Mouse (Mus musculus): ENCODE measurements around the gene Nmrk1. TPM values are rescaled to one million over a fixed set of nuclear protein-coding genes. Genes with fewer than 3 reads are reported as not detected.

Gene Nmrk1
- polyA plus RNA-seq, 1 experiment from 2014 or later: 7.2 TPM

DNA sequence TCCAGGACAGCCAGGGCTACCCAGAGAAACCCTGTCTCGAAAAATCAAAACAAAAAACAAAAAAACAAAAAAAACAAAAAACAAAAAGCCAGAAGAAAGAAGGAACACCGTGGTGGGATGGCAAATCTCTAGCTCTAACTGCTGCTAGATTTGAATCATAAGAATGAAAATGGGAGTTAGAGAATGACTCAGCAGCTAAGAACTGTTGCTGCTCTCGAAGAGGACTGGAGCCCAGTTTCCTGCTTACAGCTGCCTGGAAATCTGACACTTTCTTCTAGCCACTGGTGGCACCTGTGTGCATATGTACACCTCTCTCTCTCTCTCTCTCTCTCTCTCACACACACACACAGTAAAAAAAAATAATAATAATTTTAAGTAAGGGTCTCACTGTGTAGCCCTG lies 14.6 kb downstream of the Nmrk1 start:
- H3K9ac ChIP-seq: no peak overlapping the region
- WGBS: 71% methylated on average over 3 of the region's 3 CpGs
- no peak for ATAC-seq (replicated peaks)
- no peak overlapping the region for H3K4me2 ChIP-seq
- H3K27ac ChIP-seq: no peak overlapping the region
- H3K9me3 ChIP-seq: no peaks in the 10 kb centered on the region
- no peaks in the 10 kb centered on the region for H3K36me3 ChIP-seq (replicated peaks)
- H3K27me3 ChIP-seq (replicated peaks): no peaks in the 10 kb centered on the region
- H3K4me3 ChIP-seq: no peak overlapping the region
- no peaks in the 10 kb centered on the region for H3K4me1 ChIP-seq

DNA sequence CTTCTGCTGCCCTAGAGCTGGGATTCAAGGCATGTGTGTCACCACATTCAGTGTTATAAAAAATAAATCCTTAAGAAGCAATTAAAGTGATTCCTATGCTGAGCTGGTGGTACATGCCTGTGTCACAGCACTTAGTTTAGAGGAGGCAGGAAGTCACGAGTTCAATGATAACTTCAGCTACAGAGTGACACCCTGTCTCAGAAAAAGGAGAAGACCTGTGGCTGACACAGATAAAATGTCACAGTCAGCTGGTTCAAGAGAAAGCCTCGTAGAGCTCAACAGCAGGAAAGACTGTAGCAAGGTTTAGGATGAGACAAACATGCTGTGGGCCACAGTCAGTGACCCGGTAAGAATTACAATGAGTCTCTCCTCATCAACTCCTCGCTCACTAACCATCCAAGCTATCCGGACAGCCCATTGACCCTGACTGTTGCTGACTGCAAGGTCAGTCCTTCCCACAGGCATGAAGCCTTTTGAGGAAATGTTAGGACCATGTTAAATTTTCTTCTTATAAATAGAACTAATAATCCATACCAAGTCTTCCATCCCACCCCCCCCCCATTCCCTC lies 15.2 kb downstream of the Nmrk1 start:
- no peaks in the 10 kb centered on the region for H3K4me1 ChIP-seq
- no peak overlapping the region for H3K9ac ChIP-seq
- H3K27me3 ChIP-seq (replicated peaks): no peaks in the 10 kb centered on the region
- WGBS: 52% methylated on average over 5 of the region's 5 CpGs
- no peak for ATAC-seq (replicated peaks)
- no peak overlapping the region for H3K27ac ChIP-seq
- no peak overlapping the region for H3K4me3 ChIP-seq
- no peak overlapping the region for H3K4me2 ChIP-seq
- H3K36me3 ChIP-seq (replicated peaks): no peaks in the 10 kb centered on the region
- H3K9me3 ChIP-seq: no peaks in the 10 kb centered on the region

DNA sequence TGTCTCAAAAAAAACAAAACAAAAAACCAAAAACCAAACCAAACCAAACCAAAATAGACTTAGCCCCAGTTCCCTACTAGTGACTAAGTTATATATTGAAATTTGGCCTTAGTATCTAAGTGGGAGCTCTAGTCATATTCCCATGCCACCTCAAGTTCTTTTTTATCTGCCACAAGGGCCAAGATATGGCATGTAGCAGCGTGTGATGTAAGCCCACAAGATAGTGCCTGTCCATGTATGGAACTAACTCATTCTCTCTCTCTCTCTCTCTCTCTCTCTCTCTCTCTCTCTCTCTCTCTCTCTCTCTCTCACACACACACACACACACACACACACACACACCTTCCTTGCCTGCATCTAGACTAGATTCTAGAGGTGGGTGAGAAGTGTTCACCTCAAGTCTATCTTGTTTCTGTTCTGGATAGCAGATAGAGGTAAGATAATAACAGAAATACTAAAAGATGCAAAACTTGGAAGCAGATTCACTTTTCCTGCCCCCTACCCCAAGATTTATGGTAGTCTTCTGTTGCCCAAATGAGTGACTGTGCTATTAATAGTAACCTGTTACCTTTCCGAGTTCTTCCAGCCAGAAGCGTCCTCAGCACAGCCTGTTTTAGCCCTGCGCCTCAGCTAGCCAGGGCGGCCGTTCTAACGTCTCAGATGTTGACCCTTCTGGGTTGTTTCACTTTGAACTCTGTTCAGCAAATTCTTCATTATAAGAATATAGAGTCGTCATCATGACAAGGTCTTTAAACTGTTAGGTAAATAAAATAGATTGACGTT lies 16.2 kb downstream of the Nmrk1 start:
- ATAC-seq (replicated peaks): no peak
- no peak overlapping the region for H3K27ac ChIP-seq
- H3K9ac ChIP-seq: no peak overlapping the region
- H3K27me3 ChIP-seq (replicated peaks): no peaks in the 10 kb centered on the region
- H3K4me2 ChIP-seq: no peak overlapping the region
- H3K9me3 ChIP-seq: no peaks in the 10 kb centered on the region
- no peaks in the 10 kb centered on the region for H3K4me1 ChIP-seq
- H3K36me3 ChIP-seq (replicated peaks): no peaks in the 10 kb centered on the region
- no peak overlapping the region for H3K4me3 ChIP-seq
- 72% methylated on average over 9 of the region's 9 CpGs for WGBS

DNA sequence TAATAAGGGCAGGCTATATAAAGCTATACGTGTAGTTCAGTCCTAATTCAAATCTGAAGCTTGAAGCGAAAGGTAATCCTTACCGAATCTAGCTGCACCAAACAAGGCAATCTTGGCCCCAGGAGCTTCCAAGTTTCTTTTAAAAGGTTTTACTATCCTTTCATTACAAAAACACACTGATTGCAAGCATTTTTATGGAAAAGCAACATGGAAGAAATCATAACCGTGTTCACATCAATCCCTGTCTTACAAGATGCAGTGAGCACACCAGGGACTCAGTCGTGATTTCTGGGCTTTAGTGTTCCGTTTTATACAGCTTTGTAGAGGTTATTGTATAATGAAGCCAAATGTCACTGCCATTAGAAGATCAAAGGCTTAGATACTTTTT lies 16.8 kb downstream of the Nmrk1 start:
- no peak overlapping the region for H3K9ac ChIP-seq
- H3K9me3 ChIP-seq: no peaks in the 10 kb centered on the region
- WGBS: 85% methylated on average over 6 of the region's 6 CpGs
- no peak overlapping the region for H3K27ac ChIP-seq
- no peaks in the 10 kb centered on the region for H3K36me3 ChIP-seq (replicated peaks)
- no peaks in the 10 kb centered on the region for H3K27me3 ChIP-seq (replicated peaks)
- no peak for ATAC-seq (replicated peaks)
- H3K4me3 ChIP-seq: no peak overlapping the region
- no peaks in the 10 kb centered on the region for H3K4me1 ChIP-seq
- no peak overlapping the region for H3K4me2 ChIP-seq

DNA sequence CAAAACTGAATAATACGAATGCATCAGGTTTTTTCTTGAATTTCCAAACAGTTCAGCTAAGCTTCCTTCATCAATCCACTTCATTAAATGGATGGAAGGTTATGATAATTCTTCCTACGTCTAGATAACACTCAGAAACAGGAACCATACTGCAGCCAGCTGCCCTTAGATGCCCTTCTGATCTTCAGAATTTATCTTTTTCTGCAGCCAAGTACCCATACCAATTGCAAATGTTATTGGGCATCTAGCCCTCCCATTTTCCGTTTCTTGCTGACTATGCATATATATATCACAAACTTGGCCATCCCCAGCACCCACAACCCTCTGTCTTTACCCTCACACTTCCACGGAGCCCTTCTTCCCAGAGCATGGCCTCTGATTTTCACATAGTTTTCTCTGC lies 18.2 kb downstream of the Nmrk1 start:
- Histone ChIP-seq H3K4me3 (no peak overlapping the region), H3K36me3 (replicated peaks) (no peaks in the 10 kb centered on the region)
- 82% methylated on average over 4 of the region's 4 CpGs for WGBS

DNA sequence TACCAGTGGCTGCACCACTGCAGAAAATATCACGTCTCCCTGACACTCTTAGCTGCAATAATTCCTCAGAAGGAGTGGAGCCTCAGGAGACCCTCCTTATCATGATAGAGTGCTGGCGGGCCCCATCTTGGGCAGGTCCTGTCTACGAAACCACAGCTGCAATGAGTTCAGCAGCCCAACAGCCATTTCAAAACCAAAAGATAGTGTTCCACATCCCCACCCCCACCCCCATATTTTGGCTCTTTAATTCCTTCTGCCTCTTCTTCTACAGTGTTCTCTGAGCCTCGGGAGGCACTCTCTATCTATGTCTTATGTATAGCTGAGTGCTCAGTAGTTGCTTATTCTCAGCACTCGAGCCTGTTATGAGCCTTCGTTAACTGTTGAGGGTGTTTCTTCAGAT lies 18.7 kb downstream of the Nmrk1 start:
- no peak for ATAC-seq (replicated peaks)

More for the DNA sequence above, 18.2 kb downstream of the Nmrk1 start:
- H3K4me1 ChIP-seq: no peaks in the 10 kb centered on the region
- H3K9me3 ChIP-seq: no peaks in the 10 kb centered on the region
- no peak for ATAC-seq (replicated peaks)
- no peaks in the 10 kb centered on the region for H3K27me3 ChIP-seq (replicated peaks)
- no peak overlapping the region for H3K9ac ChIP-seq
- no peak overlapping the region for H3K27ac ChIP-seq
- H3K4me2 ChIP-seq: no peak overlapping the region

DNA sequence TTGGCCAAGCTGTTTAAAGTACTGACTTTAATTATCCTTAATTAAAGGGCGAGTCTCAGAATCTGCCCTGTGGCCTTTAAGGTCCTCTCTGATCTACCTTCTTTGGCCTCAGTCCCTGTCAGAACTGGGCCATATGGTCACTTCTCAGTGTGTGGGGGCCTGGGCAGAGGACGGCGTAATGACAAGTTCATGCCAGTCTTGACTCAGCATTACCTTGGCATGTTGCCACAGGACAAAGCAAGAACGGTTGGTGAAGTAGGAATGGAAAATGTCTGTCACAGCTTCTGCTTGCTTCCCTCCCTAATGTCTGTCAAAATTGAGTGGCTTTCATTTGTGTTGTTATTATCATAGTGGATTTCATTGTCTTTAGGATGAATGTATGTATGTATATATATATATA lies 20.8 kb downstream of the Nmrk1 start:
- H3K9ac ChIP-seq: no peak overlapping the region
- no peaks in the 10 kb centered on the region for H3K27me3 ChIP-seq (replicated peaks)
- H3K4me3 ChIP-seq: no peak overlapping the region
- H3K27ac ChIP-seq: no peak overlapping the region
- ATAC-seq (replicated peaks): no peak
- 81% methylated on average over 4 of the region's 4 CpGs for WGBS
- H3K9me3 ChIP-seq: no peaks in the 10 kb centered on the region
- H3K36me3 ChIP-seq (replicated peaks): no peaks in the 10 kb centered on the region
- H3K4me1 ChIP-seq: no peaks in the 10 kb centered on the region
- no peak overlapping the region for H3K4me2 ChIP-seq

More for the DNA sequence above, 18.7 kb downstream of the Nmrk1 start:
- Histone ChIP-seq H3K4me1 (no peaks in the 10 kb centered on the region), H3K27ac (no peak overlapping the region), H3K4me3 (no peak overlapping the region), H3K9ac (no peak overlapping the region), H3K9me3 (no peaks in the 10 kb centered on the region), H3K36me3 (replicated peaks) (no peaks in the 10 kb centered on the region), H3K27me3 (replicated peaks) (no peaks in the 10 kb centered on the region), H3K4me2 (no peak overlapping the region)
- WGBS: 82% methylated on average over 6 of the region's 6 CpGs

DNA sequence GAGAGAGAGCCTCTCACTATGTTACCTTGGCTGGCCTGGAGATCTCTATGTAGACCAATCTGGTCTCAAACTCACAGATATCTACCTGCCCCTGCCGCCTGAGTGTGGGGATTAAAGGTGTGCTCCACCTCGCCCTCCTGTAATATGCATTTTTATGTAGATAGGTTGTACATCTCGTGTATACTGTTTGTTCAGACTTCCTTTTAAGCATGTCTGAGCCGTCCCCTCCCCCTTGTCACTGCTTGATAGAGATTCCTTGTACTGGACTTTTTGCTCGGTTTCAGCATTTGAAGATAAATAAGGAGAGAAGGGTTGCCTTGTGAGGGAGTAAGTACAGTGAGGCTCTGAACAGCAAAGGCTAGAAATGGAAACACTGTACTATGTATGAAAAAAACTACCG lies 21.3 kb downstream of the Nmrk1 start:
- 84% methylated on average over 6 of the region's 6 CpGs for WGBS
- Histone ChIP-seq H3K9ac (no peak overlapping the region), H3K27ac (no peak overlapping the region), H3K4me2 (no peak overlapping the region), H3K4me3 (no peak overlapping the region), H3K4me1 (no peaks in the 10 kb centered on the region), H3K27me3 (replicated peaks) (no peaks in the 10 kb centered on the region), H3K9me3 (no peaks in the 10 kb centered on the region), H3K36me3 (replicated peaks) (no peaks in the 10 kb centered on the region)
- no peak for ATAC-seq (replicated peaks)

DNA sequence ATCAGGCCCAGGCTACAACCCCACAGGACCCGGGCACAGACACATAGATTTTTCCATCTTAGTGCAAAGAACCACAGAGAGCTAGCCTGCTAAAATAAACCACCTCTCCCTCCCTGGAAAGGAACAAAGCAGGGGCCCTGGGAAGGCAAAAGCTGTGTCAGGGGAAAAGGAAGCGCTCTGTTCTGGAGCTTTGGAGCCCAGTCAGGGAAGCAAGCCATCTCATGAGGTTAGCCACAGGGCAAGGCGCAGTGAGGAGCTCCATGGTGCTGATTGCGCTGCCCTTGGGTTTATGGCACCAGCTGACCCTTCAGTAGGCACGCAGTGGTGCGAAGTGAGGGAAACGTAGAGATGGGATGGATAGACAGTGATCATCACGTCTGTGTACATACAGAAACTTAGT lies 22.6 kb downstream of the Nmrk1 start:
- H3K4me2 ChIP-seq: no peak overlapping the region
- ATAC-seq (replicated peaks): no peak
- no peak overlapping the region for H3K27ac ChIP-seq
- H3K36me3 ChIP-seq (replicated peaks): no peaks in the 10 kb centered on the region
- no peaks in the 10 kb centered on the region for H3K27me3 ChIP-seq (replicated peaks)
- H3K4me3 ChIP-seq: no peak overlapping the region
- WGBS: 91% methylated on average over 8 of the region's 8 CpGs
- no peaks in the 10 kb centered on the region for H3K9me3 ChIP-seq
- H3K9ac ChIP-seq: no peak overlapping the region
- no peaks in the 10 kb centered on the region for H3K4me1 ChIP-seq

DNA sequence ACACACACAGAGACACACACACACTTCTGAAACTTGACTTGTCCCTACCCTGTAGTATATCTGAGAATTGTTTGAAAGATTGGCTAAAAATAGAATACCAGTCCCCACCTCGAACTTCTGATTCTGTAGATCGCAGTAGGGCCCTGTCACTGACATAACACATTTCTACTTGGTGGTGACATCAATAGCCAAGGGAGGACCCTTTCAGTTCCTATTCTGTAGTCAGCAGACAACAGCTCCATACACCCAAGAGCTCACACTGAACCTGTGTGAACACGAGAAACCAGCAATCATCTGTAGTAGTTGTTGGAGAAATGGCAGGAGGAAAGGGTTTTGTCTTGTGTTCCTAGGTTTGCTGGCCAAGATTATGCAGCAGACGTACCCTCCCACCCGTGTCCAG lies 23.2 kb downstream of the Nmrk1 start:
- 90% methylated on average over 5 of the region's 5 CpGs for whole genome bisulfite sequencing
- H3K27me3 ChIP-seq (replicated peaks): no peaks in the 10 kb centered on the region
- H3K4me3 ChIP-seq: no peak overlapping the region
- ATAC-seq (replicated peaks): no peak
- no peaks in the 10 kb centered on the region for H3K36me3 ChIP-seq (replicated peaks)
- no peaks in the 10 kb centered on the region for H3K9me3 ChIP-seq
- no peak overlapping the region for H3K4me2 ChIP-seq
- H3K9ac ChIP-seq: no peak overlapping the region
- no peak overlapping the region for H3K27ac ChIP-seq
- no peaks in the 10 kb centered on the region for H3K4me1 ChIP-seq

DNA sequence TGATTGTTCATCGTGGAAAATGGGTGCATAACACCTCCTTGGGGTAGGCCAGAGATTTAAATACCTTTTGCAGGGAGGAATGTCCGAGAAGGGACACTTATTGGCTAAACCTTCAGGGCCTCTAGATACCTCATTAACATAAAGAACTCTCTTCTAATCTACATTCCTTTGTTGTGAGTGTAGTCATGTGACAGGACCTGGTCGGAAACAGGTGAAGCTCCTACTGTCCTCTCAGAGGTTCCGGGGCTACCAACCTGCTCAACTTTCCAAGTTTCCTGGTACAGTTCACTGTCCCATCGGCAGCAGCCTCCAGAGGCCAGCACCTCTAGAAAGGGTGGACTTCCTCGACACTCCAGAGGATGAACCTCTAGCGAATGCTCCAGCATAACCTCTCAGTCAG lies 24.2 kb downstream of the Nmrk1 start:
- Histone ChIP-seq H3K4me1 (no peaks in the 10 kb centered on the region), H3K27ac (no peak overlapping the region), H3K36me3 (replicated peaks) (no peaks in the 10 kb centered on the region), H3K4me3 (no peak overlapping the region), H3K9ac (no peak overlapping the region), H3K27me3 (replicated peaks) (no peaks in the 10 kb centered on the region), H3K4me2 (no peak overlapping the region), H3K9me3 (no peaks in the 10 kb centered on the region)
- 91% methylated on average over 7 of the region's 7 CpGs for WGBS
- no peak for ATAC-seq (replicated peaks)

DNA sequence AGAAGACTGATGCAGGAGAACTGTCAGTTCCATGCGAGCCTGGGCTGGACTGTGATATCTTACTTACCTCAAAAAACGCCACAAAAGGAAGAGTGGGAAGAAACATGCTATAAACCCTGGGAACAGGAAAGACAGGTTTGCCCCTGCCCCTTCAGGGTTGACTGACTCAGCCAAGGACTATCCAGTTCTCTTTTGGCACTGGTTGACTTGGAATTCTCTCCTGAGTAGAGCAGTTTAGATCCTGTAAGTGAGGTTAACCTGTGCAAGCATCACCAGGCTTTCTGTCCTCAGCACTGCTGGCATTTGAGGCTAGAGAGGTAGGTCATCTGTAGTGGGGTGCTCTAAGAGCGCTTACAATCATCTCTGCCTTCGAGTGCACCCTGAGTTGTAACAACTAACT lies 26.7 kb downstream of the Nmrk1 start:
- H3K9me3 ChIP-seq: no peaks in the 10 kb centered on the region
- WGBS: 75% methylated on average over 4 of the region's 4 CpGs
- no peaks in the 10 kb centered on the region for H3K36me3 ChIP-seq (replicated peaks)
- ATAC-seq (replicated peaks): no peak
- H3K27ac ChIP-seq: no peak overlapping the region
- H3K4me1 ChIP-seq: no peaks in the 10 kb centered on the region
- H3K4me3 ChIP-seq: no peak overlapping the region
- H3K27me3 ChIP-seq (replicated peaks): no peaks in the 10 kb centered on the region
- H3K9ac ChIP-seq: no peak overlapping the region
- H3K4me2 ChIP-seq: no peak overlapping the region

DNA sequence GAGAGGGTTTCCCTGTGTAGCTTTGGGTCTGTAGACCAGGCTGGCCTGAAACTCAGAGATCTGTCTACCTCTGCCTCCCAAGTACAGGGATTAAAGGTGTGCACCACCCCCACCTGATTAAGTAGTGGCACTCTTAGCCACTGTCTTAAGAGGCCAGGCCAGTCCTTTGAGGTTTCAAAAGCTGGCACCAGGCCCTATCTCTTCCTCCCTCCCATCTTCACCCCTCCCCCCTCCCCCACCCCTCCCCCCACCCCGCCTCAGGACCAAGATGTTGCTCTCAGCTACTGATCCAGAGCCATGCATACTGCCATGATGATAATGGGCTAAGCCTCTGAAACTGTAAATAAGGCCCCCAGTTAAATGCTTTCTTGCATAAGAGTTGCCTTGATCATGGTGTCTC lies 27.6 kb downstream of the Nmrk1 start:
- H3K9me3 ChIP-seq: no peaks in the 10 kb centered on the region
- H3K9ac ChIP-seq: no peak overlapping the region
- H3K27ac ChIP-seq: no peak overlapping the region
- H3K4me1 ChIP-seq: no peaks in the 10 kb centered on the region
- no peak overlapping the region for H3K4me2 ChIP-seq
- no peak overlapping the region for H3K4me3 ChIP-seq
- H3K36me3 ChIP-seq (replicated peaks): no peaks in the 10 kb centered on the region
- no peak for ATAC-seq (replicated peaks)
- H3K27me3 ChIP-seq (replicated peaks): no peaks in the 10 kb centered on the region
- WGBS: 63% methylated on average over 1 of the region's 1 CpGs

Data from midbrain, embryonic 15.5 days (tissue).